Mouse (Mus musculus): ENCODE results near the gene A030003K21Rik.
"Not testable (repeated sequence)": the region's sequence is repeated elsewhere in the genome, so short reads cannot be mapped to it uniquely, and the experiment has no call there.

The A030003K21Rik gene

DNA sequence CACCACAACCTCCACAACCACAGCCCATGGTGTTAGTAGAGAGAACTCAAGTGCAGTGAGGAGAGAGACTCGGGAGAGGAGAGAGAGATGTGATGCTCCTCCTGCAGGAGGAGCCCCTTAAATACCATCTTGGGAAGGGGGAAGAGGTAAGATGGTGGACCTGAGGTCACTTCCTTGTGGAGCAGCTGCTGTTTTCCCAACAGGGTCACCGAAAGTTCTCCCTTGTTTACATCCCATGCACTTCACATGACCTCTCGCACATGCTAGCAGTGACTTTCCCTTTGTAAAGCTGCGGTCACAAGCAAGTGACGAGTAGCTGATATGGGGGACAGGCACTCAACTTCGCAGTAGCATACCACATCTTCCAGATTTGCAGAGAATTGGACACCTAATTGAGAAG lies at the start of gene A030003K21Rik:
A030003K21Rik (minus strand) TSS at position 94 of the 400 bp plus-strand sequence.
- DNase-seq (ENCODE audit: low spot score): not testable (repeated sequence)

GRCm38 (mm10) chr1:82992093-82992492 lies 48.9 kb upstream of the A030003K21Rik start:
- no peak for DNase-seq (ENCODE audit: low spot score)

DNA sequence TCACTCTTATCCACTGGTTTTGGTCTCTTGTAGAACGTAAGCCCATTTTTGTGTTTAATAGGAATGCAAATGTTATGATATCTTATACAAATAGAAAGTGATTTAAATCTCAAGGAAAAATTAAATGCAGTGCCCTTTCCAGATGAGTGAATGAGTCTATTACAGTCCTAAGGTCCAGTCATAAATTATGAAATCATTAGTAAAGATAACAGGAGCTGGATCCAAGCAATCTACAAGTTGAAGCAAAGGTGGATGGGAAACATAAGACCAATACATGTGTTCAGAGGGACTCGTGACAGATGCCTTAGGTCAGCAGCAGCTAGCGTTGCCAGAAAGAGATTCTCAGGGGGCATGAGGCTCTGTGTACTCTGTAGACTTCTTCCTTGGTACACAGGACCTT lies 48.4 kb upstream of the A030003K21Rik start:
- no peak for DNase-seq (ENCODE audit: low spot score)

DNA sequence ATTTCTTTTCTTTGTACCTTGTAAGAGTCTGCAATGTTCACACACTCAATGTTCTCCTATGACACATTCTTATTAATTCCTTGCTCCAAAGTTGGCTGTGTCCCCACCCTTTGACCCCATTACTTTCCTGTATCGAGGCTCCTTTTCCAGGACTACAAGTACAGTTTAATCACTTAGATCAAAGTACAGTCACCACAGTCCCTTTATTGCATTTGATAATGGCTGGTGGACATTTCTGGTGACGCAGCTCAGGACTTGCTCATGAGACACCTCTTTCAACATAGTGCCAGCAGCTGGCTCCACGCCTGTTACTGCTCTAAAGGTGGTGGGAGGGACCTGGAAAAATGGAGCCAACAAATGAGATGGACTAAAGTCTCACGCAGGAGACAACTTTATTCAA lies 47.9 kb upstream of the A030003K21Rik start:
- no peak for DNase-seq (ENCODE audit: low spot score)

- no peak for DNase-seq (ENCODE audit: low spot score)
Observed at GRCm38 (mm10) chr1:82987530-82988198, 44.5 kb upstream of the A030003K21Rik start.

DNA sequence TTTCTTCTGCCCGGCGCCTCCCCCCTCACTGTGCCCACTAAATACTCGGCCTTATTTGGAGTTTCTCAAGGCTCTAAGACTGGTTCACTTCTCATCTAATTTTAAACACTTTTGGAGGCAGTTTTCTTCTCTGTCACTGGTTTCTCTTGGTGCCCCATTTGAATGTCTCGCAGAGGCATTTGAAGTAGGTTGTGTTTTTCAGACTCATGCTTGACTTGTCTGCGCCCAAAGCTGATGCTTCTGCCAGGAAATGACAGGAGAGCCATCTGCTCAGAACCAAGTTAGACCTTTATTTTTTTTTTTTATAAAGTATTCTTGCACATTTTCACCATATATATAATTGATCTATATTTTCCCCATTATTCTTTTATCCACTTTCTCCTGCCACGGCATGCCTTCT lies 43.5 kb upstream of the A030003K21Rik start:
- no peak for DNase-seq (ENCODE audit: low spot score)

DNA sequence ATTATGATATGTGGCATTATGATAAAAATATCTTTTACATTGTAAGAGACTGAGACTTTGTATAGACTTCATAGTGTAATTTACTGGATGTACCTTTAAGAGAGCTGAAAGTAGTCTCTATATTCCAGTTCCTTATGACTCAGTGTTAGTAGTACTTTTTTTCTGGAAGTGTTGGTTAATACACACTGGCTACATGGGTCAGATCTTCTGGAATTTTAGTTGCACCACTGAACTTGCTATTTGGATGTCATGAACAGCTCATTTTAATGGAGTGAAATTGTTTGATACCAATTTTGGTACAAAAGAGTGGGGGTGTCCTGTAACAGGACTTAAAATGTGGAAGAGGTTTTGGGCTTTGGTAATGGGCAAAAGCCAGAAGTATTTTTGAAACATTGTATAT lies 34.7 kb upstream of the A030003K21Rik start:
- no peak for DNase-seq (ENCODE audit: low spot score)

DNA sequence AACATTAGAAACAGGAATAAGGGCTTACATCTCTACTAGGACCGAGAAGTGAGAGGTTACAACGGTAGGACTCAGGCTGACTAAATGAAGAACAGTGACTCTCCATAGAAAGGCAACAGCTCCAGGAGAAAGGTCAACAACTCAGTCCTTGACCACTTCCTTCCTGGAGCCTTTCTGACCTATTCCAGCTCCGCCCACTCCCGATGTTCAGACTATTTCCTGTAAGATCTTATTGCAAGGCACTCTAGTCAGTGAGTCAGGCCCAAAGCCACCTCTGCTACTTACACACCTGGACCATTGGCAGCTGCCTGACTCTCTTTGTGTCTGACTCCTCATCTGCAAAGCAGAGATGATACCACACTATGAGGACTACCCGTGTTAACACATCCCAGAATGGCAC lies 32.6 kb upstream of the A030003K21Rik start:
- no peak for DNase-seq (ENCODE audit: low spot score)

- no peak for DNase-seq (ENCODE audit: low spot score)
Observed at GRCm38 (mm10) chr1:82974342-82974741, 31.2 kb upstream of the A030003K21Rik start.

- DNase-seq (ENCODE audit: low spot score): no peak
Observed at GRCm38 (mm10) chr1:82973901-82974300, 30.7 kb upstream of the A030003K21Rik start.

- DNase-seq (ENCODE audit: low spot score): no peak
Observed at GRCm38 (mm10) chr1:82973244-82973643, 30.1 kb upstream of the A030003K21Rik start.

DNA sequence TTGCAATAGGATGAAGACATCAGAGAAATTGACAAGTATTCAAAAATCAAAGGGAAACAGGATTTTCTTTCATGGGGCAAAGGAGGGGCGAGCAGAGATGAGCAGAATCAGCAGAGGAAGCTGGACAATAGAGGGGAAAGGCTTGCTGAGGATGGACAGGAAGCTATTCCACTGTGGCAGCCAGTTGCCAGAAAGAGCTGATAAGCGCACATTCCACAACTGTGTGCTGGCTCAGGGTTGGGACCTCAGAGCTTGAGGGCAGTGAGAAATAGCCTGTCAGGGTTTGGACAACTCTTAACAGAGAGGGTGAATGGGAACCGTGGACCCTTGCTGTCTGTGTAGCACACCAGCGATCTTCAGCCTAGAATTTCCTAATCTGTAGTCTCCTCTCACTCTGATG lies 28.9 kb upstream of the A030003K21Rik start:
- no peak for DNase-seq (ENCODE audit: low spot score)

DNA sequence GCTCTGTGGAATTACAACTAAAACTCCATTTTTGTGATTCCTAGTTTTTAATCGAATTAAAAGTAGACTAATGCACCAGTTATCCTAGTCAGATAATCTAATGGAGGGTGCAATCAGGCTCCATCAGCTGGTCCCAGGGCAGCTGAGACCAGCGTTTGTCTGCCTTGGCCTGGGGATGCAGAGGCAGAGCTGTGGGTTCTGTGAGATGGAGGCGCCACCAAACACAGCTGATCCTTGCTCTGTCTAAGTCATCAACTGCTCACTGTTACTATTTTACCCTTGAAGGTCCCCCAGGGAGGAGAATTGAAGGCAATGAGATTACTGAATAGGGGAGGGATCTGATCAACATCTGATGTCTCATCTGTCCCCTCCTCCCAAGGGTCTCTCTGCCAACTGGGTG lies 23.2 kb upstream of the A030003K21Rik start:
- no peak for DNase-seq (ENCODE audit: low spot score)

- DNase-seq (ENCODE audit: low spot score): no peak
Observed at GRCm38 (mm10) chr1:82959870-82960385, 16.7 kb upstream of the A030003K21Rik start, which contains the start of gene Gm47955. Gene Gm47955 (plus strand): TSS chr1:82960286.

DNA sequence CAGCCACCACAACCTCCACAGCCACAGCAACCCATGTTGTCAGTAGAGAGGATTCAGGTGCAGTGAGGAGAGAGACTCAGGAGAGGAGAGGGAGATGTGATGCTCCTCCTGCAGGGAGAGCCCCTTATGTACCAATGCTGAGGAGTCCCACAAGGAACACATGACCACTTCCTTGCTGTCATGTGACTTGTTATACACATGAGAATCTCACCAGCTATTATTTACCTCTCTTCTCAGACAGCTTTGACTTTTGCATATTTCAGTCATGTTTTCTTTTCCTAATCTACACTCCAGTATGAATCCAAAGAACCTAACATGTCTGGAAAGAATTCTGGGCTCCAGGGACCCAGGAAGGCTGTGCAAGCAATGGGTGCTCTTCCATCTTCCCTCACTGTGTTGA lies 12.7 kb upstream of the A030003K21Rik start, which contains the start of gene Gm7544:
Gm7544 (minus strand) TSS at position 101 of the 400 bp plus-strand sequence.
- DNase-seq (ENCODE audit: low spot score): not testable (repeated sequence)

GRCm38 (mm10) chr1:82948601-82949000 lies 5.4 kb upstream of the A030003K21Rik start:
- DNase-seq (ENCODE audit: low spot score): no peak

DNA sequence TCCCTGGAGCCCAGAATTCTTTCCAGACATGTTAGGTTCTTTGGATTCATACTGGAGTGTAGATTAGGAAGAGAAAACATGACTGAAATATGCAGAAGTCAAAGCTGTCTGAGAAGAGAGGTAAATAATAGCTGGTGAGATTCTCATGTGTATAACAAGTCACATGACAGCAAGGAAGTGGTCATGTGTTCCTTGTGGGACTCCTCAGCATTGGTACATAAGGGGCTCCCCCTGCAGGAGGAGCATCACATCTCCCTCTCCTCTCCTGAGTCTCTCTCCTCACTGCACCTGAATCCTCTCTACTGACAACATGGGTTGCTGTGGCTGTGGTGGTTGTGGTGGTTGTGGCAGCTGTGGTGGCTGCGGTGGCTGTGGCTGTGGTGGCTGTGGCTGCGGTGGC lies 2.8 kb upstream of the A030003K21Rik start:
- not testable (repeated sequence) for DNase-seq (ENCODE audit: low spot score)

GRCm38 (mm10) chr1:82942505-82942904 lies 683 bp downstream of the A030003K21Rik start:
- DNase-seq (ENCODE audit: low spot score): not testable (repeated sequence)

DNA sequence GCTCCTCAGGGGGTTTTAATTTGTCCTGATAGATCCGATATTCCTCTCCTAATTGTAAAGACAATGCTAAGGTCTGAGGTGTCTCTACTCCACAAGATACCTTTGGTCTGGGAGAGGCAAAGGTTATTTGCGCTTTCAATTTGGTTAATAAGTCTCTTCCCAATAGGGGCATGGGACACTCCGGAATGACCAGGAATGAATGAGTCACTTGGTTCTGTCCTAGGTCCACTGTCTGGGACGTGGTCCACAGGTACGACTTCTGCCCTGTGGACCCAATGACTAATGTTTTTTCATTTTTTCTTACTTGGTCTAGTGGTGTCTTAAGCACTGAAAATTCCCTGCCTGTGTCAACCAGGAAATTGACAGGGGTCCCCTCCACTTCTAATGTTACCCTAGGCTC lies 4.5 kb downstream of the A030003K21Rik start:
- DNase-seq (ENCODE audit: low spot score): no peak

- not testable (repeated sequence) for DNase-seq (ENCODE audit: low spot score)
Observed at GRCm38 (mm10) chr1:82931326-82931725, 11.9 kb downstream of the A030003K21Rik start, which contains the start of gene Gm6217. Gene Gm6217 (minus strand): TSS chr1:82931399.

- DNase-seq (ENCODE audit: low spot score): not testable (repeated sequence)
Observed at GRCm38 (mm10) chr1:82930558-82930957, 12.6 kb downstream of the A030003K21Rik start.

DNA sequence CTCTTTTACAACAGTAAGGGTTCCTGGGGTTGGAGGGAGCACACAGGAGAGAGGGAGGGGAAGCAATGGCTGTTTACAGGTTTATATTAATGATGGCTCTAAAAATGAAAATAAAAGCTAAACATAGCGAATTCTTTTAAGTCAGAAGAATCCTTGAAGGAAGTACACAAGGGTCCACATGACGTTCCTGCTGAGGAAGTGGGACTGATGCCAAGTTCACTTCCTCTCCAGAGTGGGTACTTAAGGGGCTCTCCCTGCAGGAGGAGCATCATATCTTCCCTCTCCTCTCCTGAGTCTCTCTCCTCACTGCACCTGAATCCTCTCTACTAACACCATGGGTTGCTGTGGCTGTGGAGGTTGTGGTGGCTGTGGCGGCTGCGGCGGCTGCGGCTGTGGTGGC lies 18.5 kb downstream of the A030003K21Rik start, which contains the start of gene A030014E15Rik:
A030014E15Rik (plus strand) TSS at position 268 of the 400 bp plus-strand sequence.
- DNase-seq (ENCODE audit: low spot score): no peak

- DNase-seq (ENCODE audit: low spot score): not testable (repeated sequence)
Observed at GRCm38 (mm10) chr1:82913434-82913833, 29.8 kb downstream of the A030003K21Rik start.

GRCm38 (mm10) chr1:82913025-82913424 lies 30.2 kb downstream of the A030003K21Rik start, which contains the start of gene A030005L19Rik:
Gene A030005L19Rik (plus strand): TSS chr1:82913325.
- no peak for DNase-seq (ENCODE audit: low spot score)

All from testis, postnatal 10 days (tissue).